Mouse (Mus musculus) liver, embryonic 11.5 days (tissue): ENCODE results near the gene Sox5. TPM values are rescaled to one million over a fixed set of nuclear protein-coding genes. Genes with fewer than 3 reads are reported as not detected.

Experiments
- ATAC-seq: fragments of 200-750 bp; cut with Nextera tagmentation; replicated peaks from 2 replicates; pipeline ENCODE4 v1.8.0; 2017; ENCODE audit warnings: moderate number of reproducible peaks, mild to moderate bottlenecking, moderate TSS enrichment, moderate library complexity; ENCODE audit not compliant: low FRiP score
- DNase-seq: peaks from one replicate; pipeline ENCODE4 v3.0.0-alpha.2; 2017; ENCODE audit warnings: low spot score
- H3K27ac ChIP-seq: fragments of 300-500 bp; sonication (generic); 2 replicates; pipeline ENCODE4 v1.5.1; 2014; ENCODE audit warnings: mild to moderate bottlenecking, low read depth, low read length, control low read depth
- H3K27me3 ChIP-seq: fragments of 300-500 bp; sonication (generic); replicated peaks from 2 replicates; pipeline ENCODE4 v1.6.1; 2014; ENCODE audit warnings: low read length, mixed read lengths; ENCODE audit not compliant: control insufficient read depth, insufficient read depth
- H3K36me3 ChIP-seq: fragments of 300-500 bp; sonication (generic); 2 replicates; pipeline ENCODE4 v1.6.1; 2014; ENCODE audit warnings: mild to moderate bottlenecking, low read length, moderate library complexity, mixed read lengths; ENCODE audit not compliant: control insufficient read depth, insufficient read depth
- H3K4me1 ChIP-seq: fragments of 300-500 bp; sonication (generic); replicated peaks from 2 replicates; pipeline ENCODE4 v1.6.1; 2014; ENCODE audit warnings: low read length, mixed read lengths; ENCODE audit not compliant: control insufficient read depth, insufficient read depth
- H3K4me2 ChIP-seq: fragments of 300-500 bp; sonication (generic); 2 replicates; pipeline ENCODE4 v1.6.1; 2014; ENCODE audit warnings: mild to moderate bottlenecking, control low read depth, moderate library complexity
- H3K4me3 ChIP-seq: fragments of 300-500 bp; sonication (generic); 2 replicates; pipeline ENCODE4 v1.5.1; 2014; ENCODE audit warnings: low read depth, low read length, control low read depth
- H3K9ac ChIP-seq: fragments of 300-500 bp; sonication (generic); 2 replicates; pipeline ENCODE4 v1.6.1; 2014; ENCODE audit warnings: low read depth, low read length, control low read depth
- H3K9me3 ChIP-seq: fragments of 300-500 bp; sonication (generic); 2 replicates; pipeline ENCODE4 v1.6.1; 2016; ENCODE audit warnings: low read length, inconsistent platforms, mixed read lengths; ENCODE audit not compliant: control insufficient read depth
- WGBS: fragments of 180-500 bp; shearing (Covaris S2); extraction: QIAGEN DNeasy Blood & Tissue Kit; methylation state at CpG from one replicate; pipeline ENCODE4 v1.1.7; 2014; 5-methylcytosine and 5-hydroxymethylcytosine counted together
- polyA plus RNA-seq: library from polyadenylated mRNA; unstranded; fragments of >200 nt; fragmentation: Nextera tagmentation; extraction: Ambion mirVana; gene quantifications from 2 replicates; pipeline ENCODE4 v1.2.1, GENCODE M21; 2014

The Sox5 gene
- polyA plus RNA-seq, 1 experiment from 2014 or later, result 10.6 TPM

GRCm38 (mm10) chr6:144111561-144111960 is 670.2 kb downstream of the Sox5 start:
- Histone ChIP-seq H3K9ac (no peak overlapping the region), H3K9me3 (no peaks in the 10 kb centered on the region), H3K36me3 (no peaks in the 10 kb centered on the region), H3K27ac (no peak overlapping the region), H3K4me2 (no peak overlapping the region), H3K4me3 (no peak overlapping the region), H3K4me1 (no peaks in the 10 kb centered on the region), H3K27me3 (no peaks in the 10 kb centered on the region)
- WGBS, result 88% methylated on average over 6 of the region's 6 CpGs
- no peak for DNase-seq
- ATAC-seq, result no peak

GRCm38 (mm10) chr6:144106848-144107247 is 674.9 kb downstream of the Sox5 start:
- H3K4me2 ChIP-seq, result no peak overlapping the region
- ATAC-seq, result no peak
- no peaks in the 10 kb centered on the region for H3K27me3 ChIP-seq
- no peaks in the 10 kb centered on the region for H3K36me3 ChIP-seq
- H3K27ac ChIP-seq, result no peak overlapping the region
- WGBS, result 82% methylated on average over 10 of the region's 10 CpGs
- no peak overlapping the region for H3K4me3 ChIP-seq
- H3K9ac ChIP-seq, result no peak overlapping the region
- no peaks in the 10 kb centered on the region for H3K4me1 ChIP-seq
- no peaks in the 10 kb centered on the region for H3K9me3 ChIP-seq
- no peak for DNase-seq

GRCm38 (mm10) chr6:144105645-144106044 is 676.1 kb downstream of the Sox5 start:
- no peak for ATAC-seq
- no peak overlapping the region for H3K4me2 ChIP-seq
- H3K27ac ChIP-seq, result no peak overlapping the region
- no peaks in the 10 kb centered on the region for H3K9me3 ChIP-seq
- no peak overlapping the region for H3K4me3 ChIP-seq
- no peaks in the 10 kb centered on the region for H3K4me1 ChIP-seq
- 89% methylated on average over 12 of the region's 12 CpGs for WGBS
- H3K36me3 ChIP-seq, result no peaks in the 10 kb centered on the region
- no peak overlapping the region for H3K9ac ChIP-seq
- no peaks in the 10 kb centered on the region for H3K27me3 ChIP-seq
- no peak for DNase-seq

- H3K9ac ChIP-seq, result no peak overlapping the region
- H3K4me2 ChIP-seq, result no peak overlapping the region
- no peak overlapping the region for H3K27ac ChIP-seq
- 88% methylated on average over 6 of the region's 6 CpGs for WGBS
- no peaks in the 10 kb centered on the region for H3K9me3 ChIP-seq
- H3K27me3 ChIP-seq, result no peaks in the 10 kb centered on the region
- DNase-seq (no peak), ATAC-seq (no peak)
- H3K4me3 ChIP-seq, result no peak overlapping the region
- no peaks in the 10 kb centered on the region for H3K4me1 ChIP-seq
- H3K36me3 ChIP-seq, result no peaks in the 10 kb centered on the region
Observed at GRCm38 (mm10) chr6:144103612-144104011, 678.2 kb downstream of the Sox5 start.

- H3K4me3 ChIP-seq, result no peak overlapping the region
- H3K9ac ChIP-seq, result no peak overlapping the region
- H3K4me2 ChIP-seq, result no peak overlapping the region
- WGBS, result 69% methylated on average over 1 of the region's 1 CpGs
- no peak for ATAC-seq
- H3K4me1 ChIP-seq, result no peaks in the 10 kb centered on the region
- no peak overlapping the region for H3K27ac ChIP-seq
- no peak for DNase-seq
- no peaks in the 10 kb centered on the region for H3K36me3 ChIP-seq
- no peaks in the 10 kb centered on the region for H3K27me3 ChIP-seq
- H3K9me3 ChIP-seq, result no peaks in the 10 kb centered on the region
Observed at GRCm38 (mm10) chr6:144100852-144101251, 680.9 kb downstream of the Sox5 start.

GRCm38 (mm10) chr6:144098119-144098518 is 683.7 kb downstream of the Sox5 start:
- H3K4me2 ChIP-seq, result no peak overlapping the region
- H3K27ac ChIP-seq, result no peak overlapping the region
- no peak overlapping the region for H3K4me3 ChIP-seq
- H3K27me3 ChIP-seq, result no peaks in the 10 kb centered on the region
- H3K9ac ChIP-seq, result no peak overlapping the region
- no peaks in the 10 kb centered on the region for H3K9me3 ChIP-seq
- no peak for ATAC-seq
- H3K36me3 ChIP-seq, result no peaks in the 10 kb centered on the region
- H3K4me1 ChIP-seq, result no peaks in the 10 kb centered on the region
- DNase-seq, result no peak
- WGBS, result 43% methylated on average over 9 of the region's 9 CpGs

GRCm38 (mm10) chr6:144088256-144088655 is 693.5 kb downstream of the Sox5 start:
- H3K4me1 ChIP-seq, result no peaks in the 10 kb centered on the region
- WGBS, result 90% methylated on average over 3 of the region's 3 CpGs
- no peak overlapping the region for H3K4me2 ChIP-seq
- no peaks in the 10 kb centered on the region for H3K27me3 ChIP-seq
- no peak overlapping the region for H3K4me3 ChIP-seq
- no peak overlapping the region for H3K27ac ChIP-seq
- H3K9ac ChIP-seq, result no peak overlapping the region
- no peaks in the 10 kb centered on the region for H3K9me3 ChIP-seq
- ATAC-seq, result no peak
- no peak for DNase-seq
- no peaks in the 10 kb centered on the region for H3K36me3 ChIP-seq

- ATAC-seq (no peak), DNase-seq (no peak)
- 54% methylated on average over 1 of the region's 1 CpGs for WGBS
Observed at GRCm38 (mm10) chr6:144086096-144086810, 695.5 kb downstream of the Sox5 start.

GRCm38 (mm10) chr6:144082297-144082696 is 699.5 kb downstream of the Sox5 start:
- Histone ChIP-seq H3K27ac (no peak overlapping the region), H3K4me2 (no peak overlapping the region), H3K27me3 (no peaks in the 10 kb centered on the region), H3K36me3 (no peaks in the 10 kb centered on the region), H3K9me3 (no peaks in the 10 kb centered on the region), H3K4me1 (no peaks in the 10 kb centered on the region), H3K4me3 (no peak overlapping the region), H3K9ac (no peak overlapping the region)
- WGBS, result 91% methylated on average over 9 of the region's 9 CpGs
- ATAC-seq (no peak), DNase-seq (no peak)

More at GRCm38 (mm10) chr6:144086096-144086810, 695.5 kb downstream of the Sox5 start:
- H3K4me2 ChIP-seq, result no peak overlapping the region
- no peaks in the 10 kb centered on the region for H3K4me1 ChIP-seq
- no peaks in the 10 kb centered on the region for H3K36me3 ChIP-seq
- no peak overlapping the region for H3K4me3 ChIP-seq
- no peak overlapping the region for H3K9ac ChIP-seq
- no peak overlapping the region for H3K27ac ChIP-seq
- no peaks in the 10 kb centered on the region for H3K9me3 ChIP-seq
- no peaks in the 10 kb centered on the region for H3K27me3 ChIP-seq
